Mouse (Mus musculus) mouse embryonic stem cell (cell line): ENCODE measurements around the gene Adam17.

Experiments used
- in situ Hi-C, 2 experiments: fragments of 300-500 bp; cut with MboI; formaldehyde crosslinking; loops; 1 replicate in 1 of 2; 3 replicates in 1 of 2; pipeline ENCODE4 v1.14.3; 2019 to 2020; ENCODE audit warnings: low sequenced_read_pairs in 2 of 2, low pct_unique_long_range_greater_than_20kb in 1 of 2, mixed read lengths in 1 of 2; ENCODE audit not compliant: unreplicated experiment in 1 of 2

Adam17 gene

DNA sequence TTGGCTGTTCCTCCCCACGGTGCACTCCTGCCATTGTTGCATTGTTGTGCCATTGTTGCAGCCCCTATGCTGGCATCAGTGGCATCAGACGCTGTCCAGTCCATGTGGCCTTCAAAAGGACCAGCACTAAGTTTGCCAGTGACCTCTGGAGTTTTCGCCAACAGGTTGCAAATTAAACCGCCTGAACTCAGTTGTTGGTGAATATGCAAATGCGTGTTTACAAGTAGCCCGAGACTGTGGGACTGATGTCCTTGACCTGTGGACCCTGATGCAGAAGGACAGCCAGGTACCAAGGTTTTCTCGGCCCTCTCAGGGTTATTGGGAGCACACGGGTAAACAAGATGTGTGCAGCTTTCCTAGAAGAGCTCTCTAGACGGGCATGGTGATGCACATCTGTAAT lies 52.3 kb downstream of the Adam17 start:
- in situ Hi-C loops = no loop called here

DNA sequence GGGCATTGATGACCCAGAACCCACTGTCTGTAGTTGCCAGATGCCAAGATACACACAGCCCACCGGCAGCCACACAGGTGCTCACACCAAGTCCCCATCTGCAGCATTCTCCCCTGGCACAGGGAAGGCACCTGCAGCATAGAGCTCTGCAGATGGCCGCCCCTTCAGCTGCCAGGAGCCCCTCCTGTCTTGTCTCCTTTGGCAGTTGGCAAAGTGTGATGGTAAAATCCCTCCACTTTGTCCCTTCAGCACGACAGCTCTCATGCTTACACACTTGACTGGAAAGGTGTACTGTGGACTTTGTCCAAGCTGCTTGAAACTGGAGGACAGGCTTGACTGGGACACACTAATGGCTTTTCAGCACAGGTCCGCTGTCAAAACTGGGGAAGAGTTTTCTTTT lies 53.1 kb downstream of the Adam17 start:
- in situ Hi-C loops = no loop called here

DNA sequence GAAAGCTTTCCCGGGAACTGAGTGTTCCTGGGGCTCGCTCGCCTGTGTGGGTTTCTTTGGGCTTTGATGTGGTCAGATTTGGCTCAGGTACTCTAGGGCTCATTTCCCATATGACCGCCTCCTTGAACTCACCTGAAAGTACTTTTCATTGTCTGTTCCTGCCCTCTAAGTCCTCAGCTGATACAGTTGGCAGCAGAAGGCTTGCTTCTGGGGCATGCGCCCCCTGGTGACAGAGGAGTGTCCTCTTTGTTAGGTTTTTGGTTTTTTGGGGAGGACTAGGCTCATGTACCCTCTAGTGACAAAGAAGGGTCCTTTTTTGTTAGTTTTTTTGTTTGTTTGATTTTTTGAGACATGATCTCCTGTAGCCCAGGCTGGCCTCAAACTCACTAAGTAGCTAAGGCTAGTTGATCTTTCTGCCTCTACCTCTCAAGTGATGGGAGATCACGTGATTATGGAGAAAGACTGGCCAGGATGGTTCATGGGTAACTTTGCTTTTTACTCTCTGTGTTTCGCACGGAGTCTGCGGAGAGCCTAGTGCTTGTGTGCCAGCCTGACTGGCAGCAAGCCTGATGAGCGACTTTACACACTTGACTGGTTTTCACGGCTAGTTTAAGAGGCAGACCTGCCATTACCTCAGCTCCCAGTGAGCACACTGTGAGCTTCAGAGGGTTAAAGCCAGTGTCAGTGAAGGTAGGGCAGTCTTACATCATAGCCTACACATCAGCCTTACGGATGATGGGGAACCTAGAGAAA lies 55.1 kb downstream of the Adam17 start:
- in situ Hi-C loops = no loop called here

DNA sequence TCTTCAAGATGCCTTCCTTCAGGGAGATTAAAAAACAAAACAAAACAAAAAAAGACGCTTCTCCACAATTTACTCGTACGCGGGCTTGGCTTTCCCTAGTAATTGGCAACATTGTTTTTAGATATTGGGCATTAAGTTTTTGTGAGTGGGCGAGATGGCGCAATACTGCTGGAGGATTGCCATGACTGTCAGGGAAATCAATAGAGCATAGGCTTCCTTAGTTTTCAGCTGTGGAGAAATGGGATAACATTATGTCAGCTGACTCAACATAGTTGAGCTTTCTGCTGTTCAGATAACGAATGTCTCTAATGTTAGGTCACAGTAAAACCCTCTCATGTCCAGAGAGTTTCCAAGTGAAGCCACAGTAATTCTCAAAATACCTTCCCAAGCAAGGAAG lies 56.6 kb downstream of the Adam17 start:
- in situ Hi-C loops = no loop called here

DNA sequence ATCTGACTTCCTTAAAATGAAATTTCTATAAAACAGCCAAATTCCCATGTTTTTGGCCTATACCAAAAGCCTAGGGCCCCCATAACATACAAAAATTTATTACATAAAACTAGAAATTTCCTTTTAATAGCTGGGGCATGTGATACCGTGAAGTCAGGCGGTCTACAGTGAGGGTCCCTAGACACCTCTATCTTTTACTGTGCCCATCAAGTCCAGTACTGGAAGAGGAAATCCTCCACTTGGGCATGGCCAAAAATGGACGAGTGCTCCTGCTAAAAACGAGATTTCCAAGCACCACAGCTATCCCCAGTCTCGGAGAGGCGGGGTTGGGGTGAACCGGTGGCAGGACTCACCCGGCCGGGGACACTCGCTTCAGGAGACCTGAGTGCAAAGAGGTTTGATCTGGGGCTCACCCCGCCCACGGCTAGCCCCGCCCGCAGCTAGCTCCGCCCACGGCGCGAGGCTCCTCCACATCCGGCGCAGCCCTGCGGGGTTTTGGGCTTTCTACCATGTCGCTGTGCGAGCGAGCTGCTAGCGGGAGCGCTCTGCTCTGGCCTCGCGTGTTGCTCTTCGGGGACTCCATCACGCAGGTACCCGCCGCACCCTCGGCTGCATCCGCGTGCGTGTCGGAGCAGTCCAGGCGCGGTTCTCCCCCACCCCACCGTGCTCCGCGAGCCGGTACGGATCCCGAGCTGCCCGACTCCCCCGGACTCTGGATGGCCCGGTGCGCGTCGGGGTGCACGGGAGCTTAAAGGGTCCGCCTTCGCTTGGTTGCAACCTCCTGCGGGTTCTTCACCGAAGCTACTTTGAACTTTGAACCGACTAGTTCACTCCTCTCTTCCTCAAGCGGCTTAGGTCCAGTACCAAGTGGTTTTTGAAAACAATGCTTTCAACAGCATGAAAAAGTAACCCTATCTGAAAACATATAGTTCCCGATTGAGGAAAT lies 57.2 kb downstream of the Adam17 start, which contains the start of gene Iah1:
TSS of gene Iah1 (plus strand) at position 467 of the 946 bp plus-strand sequence.
- in situ Hi-C loops = no loop called here

DNA sequence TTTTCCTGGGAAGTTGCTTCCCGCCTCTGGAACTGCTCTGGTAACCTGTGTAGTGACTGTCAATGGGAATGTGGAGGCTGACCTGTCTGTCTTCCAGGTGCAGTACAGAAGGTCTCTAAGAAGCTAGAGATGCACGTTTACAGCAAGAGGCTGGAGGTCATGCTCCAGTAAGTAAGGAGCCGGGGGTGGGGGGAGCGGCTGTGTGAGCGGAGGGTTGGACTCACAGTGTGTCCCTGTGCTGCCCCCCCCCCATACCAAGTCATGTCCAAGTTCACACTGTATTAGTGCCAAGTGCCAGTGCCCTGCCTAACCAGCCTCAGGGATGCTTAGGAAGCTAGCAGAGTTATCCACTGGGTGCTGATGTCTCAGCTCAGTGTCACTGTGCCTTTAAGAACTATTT lies 61.2 kb downstream of the Adam17 start:
- in situ Hi-C loops = no loop called here

DNA sequence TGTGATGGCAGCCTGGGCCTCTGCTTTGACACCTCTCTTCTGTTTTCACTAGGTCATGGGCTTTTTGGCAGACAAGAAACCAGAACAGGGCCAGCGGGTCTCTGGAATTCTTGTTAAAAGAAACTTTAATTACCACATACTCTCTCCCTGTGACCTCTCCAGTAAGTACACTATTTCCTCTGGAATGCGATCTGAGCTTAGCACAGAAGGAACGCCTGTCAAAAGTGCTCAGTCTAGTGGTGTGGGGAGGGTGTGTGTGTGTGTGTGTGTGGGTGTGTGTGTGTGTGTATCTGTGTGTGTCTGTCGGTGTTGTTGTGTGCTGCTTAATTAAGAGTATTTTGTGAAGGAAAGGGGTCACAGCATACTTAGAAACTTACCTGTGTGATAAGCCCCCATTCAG lies 66.7 kb downstream of the Adam17 start:
- in situ Hi-C loops = no loop called here

DNA sequence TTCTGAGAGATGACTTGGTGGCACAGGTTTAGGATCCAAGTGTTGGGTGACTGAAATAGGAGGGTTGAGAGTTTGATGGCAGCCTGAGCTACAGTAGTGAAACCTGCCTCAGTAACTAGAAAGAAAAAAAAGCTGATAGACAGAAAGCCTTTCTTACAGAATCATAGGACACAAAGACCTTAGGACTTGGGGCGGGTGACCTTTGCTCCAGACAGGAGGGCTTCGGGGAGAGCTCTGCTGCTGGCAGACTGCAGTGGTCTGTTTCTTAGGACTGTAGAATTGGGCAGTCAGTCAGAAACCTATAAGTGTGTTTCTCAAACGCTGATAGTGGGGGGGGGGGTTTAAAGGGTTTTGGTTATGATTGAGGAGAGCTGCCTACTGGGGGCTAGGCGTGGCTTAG lies 67.7 kb downstream of the Adam17 start:
- in situ Hi-C loops = no loop called here

DNA sequence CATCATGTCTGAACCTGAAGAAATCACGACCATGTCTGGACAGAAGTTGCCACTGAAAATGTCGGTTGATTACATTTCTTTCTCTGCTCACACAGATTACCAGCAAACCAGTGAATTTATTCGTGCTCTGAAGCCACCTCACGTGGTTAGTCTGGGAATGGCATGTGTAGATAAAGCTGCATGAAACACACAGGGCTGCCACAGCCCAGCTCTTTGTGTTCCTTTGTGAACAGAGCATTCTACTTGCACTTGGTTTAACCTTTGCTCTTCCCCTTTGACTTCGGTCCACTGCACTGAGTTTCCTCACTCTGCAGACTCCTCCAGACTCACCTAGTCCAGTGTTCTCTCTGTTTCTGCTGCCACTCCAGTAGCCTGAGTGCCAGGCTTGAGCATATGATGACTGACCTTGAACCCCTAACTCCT lies 71.1 kb downstream of the Adam17 start:
- in situ Hi-C loops = no loop called here

DNA sequence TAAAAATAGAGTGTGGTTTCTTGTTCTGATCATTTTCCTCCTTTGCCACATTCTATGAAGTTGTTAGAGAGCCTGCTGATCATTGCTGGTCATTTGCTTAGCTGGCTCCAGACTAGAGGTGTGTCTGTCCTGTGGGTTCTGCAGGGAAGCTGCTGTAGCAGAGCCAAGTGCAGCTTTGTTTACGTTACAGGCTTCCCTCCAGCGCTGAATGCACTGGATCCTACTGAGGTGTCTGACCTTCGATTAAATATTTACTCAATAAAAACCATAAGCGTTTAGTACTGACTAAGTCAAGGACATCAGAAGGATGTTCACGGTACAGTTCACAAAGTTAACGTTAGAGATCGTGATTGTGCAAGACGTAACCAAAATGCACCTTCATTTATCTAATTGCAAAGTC lies 71.5 kb downstream of the Adam17 start:
- in situ Hi-C loops = no loop called here

DNA sequence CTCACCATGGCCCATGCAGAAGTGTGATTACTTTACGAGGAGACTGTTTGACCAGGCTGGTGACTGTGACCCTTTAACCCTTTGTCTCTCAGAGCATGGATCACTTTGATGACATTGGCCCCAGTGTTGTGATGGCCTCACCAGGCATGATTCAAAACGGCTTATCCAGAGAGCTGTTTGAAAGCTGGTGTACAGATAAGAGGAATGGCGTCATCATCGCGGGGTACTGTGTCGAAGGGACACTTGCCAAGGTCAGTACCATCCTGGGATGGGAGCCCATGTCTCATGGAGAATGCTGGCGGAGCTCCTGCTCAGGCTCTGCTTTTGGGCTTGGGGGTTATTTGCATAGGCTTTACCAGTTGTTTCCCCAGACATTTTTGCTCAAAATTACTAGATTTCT lies 72.1 kb downstream of the Adam17 start:
- in situ Hi-C loops = no loop called here

DNA sequence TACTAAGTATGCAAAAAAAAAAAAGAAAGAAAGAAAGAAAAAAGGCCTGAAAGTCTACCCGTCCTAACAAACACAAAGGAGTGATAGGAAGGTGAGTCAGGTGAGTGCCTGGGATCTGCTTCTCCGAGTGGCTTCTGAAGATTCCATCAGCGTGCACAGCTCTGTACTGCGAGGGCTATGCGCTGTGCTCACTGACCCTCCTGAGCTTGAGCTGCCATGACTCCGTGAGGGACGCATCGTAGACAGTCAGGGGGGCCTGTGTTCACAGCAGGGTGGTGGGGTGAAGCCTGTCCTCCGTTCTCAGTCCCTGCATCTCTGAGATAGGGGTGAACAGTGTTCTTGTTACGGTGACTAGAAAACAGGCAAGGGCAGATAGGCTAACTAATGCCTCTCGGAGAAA lies 74.6 kb downstream of the Adam17 start:
- in situ Hi-C loops = no loop called here

DNA sequence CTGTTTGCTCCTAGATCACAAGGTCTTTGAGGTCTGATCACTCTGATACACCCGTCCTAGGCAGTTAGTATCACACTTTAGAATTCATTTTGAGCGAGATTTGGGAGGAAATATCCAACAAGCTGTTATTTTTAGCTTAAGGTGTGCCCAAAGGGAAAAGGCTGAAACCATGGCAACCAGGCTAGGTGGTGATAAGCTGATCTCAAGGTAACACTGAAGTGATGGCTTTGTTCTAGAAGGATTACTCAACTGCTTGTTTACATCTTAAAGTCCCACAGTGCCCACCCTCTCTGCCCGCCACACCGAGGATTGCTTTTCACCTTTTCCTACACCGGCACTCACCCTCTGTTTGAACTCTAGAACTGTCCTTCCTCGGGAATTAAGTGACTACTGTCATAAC lies 83.8 kb downstream of the Adam17 start:
- in situ Hi-C loops = no loop called here

DNA sequence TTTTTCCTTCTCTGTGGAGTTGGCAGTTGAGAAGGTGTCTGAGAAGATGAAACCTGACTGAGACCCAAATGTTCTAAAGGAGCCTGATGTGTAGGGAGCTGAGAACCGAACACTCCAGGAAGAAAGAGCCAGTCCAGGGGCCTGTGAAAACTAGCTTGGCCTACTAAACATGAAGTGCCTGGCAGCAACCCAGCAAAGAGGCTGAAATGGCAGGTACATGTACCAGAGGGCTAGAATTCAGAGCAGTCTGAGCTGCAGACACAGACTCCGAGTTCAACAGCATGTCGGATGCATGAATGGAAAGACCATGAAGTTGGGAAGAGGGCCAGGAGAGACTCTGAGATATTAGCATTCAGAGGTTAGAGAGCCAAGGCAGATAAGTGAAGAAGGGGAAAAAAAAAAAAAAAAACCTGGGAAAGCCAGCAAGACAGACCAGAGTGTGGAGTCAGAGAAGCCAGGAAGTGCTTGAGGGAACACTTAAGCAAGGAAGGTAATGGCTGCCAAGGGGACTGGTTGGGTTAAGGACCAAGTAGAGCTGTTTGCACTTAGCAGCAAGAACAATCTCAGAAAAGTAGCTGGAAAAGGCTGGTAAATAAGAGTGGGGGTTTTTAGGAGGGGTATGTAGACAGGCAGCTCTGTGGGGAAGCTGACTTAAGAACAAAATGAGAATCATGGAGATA lies 84.6 kb downstream of the Adam17 start:
- in situ Hi-C loops = no loop called here

DNA sequence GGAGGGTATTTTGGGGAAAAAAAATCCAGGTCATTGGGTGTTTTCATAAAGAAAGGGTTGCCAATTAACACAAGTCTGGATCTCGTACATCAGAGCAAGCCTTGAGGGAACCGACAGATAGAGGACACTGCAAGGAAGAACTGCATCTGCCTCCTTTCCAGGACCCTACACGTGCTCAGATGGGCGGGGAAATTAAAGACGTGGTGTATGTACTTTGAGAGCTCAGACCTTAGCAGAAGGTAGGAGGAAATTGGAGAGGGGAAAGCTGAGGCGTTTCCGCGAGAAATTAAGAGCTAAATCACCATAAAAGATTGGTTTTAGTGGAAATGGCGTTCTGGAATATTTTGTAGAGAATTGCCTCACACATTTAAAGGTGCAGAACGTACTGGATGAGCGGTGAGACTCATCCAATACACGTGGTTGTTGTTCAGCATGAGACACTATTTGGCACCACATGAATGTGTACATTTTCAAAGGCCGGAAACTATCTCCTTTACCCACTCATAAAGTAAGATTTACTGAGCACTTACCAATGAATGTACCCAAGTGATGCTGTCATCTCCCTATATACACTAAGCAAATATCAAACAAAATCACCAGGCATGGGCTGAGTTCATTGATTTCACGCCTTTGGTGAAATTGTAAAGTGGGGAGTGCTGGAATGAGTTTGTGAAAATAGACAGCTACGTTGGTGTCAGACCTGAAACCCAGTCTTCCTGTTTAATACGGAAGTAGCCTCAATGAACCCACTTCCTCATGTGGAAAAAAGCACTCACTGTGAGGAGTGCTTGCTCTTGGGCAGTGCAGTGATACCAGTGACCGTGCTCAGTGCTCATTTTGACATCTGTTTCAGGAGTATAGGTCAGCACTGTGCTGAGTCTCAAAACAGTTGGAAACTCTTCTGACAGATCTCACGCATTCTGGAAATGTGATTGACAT lies 86.5 kb downstream of the Adam17 start:
- in situ Hi-C loops = no loop called here

DNA sequence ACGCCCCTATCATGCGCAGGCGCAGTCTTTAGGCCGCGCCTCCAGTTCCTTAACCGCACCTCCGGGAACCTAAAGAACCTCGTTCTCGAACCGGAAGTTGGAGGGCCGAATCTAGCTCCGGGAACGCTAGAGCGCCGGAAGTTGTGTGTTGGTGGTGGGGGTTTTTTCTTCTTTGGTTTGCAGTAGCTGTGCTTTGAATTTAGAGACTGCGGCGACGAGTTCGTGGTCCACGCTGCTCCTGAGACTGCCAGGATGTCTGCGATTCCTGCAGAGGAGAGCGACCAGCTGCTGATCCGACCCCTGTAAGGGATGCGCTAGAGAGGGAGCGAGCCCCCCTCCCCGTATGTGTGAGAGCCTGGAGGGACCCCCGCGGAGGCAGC lies 87.2 kb downstream of the Adam17 start, which contains the start of gene Itgb1bp1:
TSS of gene Itgb1bp1 (minus strand) at position 42 of the 380 bp plus-strand sequence.
- in situ Hi-C loops = no loop called here

DNA sequence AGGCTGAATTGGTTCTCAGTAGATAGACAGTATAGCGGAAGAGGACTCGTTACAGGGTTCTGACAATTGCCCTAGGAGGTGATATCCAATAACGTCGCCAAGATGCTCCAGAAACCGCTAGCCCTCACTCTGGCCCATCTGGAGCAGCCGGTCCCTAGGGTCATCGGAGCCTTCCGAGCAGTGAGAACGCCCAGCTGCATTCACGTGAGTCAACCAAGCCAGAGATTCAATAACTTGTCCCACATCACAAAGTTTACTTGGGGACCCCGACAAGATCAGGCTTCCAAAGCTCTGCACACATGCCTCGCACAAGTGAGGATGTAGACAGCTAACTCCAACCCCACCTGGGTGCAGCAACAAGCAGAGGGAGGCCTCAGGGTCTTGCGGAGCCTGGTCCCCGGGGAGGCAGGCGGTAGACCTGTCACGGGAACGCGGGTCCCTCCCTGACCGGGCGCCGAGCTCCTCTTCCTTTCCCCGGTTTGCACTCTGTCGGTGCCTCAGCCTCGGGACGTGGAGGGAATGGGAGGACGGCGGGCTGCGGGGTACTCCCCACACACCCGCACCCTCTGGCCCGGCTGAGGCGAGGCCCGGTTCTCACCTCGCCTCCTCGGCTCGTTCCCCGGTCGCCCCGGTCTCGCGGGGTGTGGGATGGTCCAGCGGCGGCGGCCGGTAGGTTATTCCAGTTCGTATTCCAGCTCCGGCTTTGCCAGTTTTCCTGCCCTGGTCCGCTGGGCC lies 87.8 kb downstream of the Adam17 start:
- in situ Hi-C loops = no loop called here
